Mouse (Mus musculus): ENCODE measurements around the gene Eno1.

- TF ChIP-seq POLR2A (IDR thresholded peaks at IDR 0.05; ENCODE audit: borderline replicate concordance, extremely low read depth, insufficient read depth, insufficient read length, poor library complexity, severe bottlenecking) (no peak), CTCF (IDR thresholded peaks at IDR 0.05; ENCODE audit: borderline replicate concordance, extremely low read depth, insufficient read depth, insufficient read length) (no peak)
These were observed 36.2 kb downstream of the Eno1 start for GRCm38 (mm10) chr4:150272725-150273124.
